In genomic region chr19:4743524-4743923, GRCm38 (mm10) we compare ENCODE assay signal across 9 mouse cellular contexts. TPM values are rescaled to one million over a fixed set of nuclear protein-coding genes. Genes with fewer than 3 reads are reported as not detected.
DNase-seq lines count a peak whose midpoint lies in the region; ATAC-seq lines count a peak whose summit lies in the region.
"Had no signal": no experiment of that assay in that cellular context is flagged by ENCODE, and none has a peak within 500 bp of the region (broad histone marks: within the 10 kb centered on the region; RNA-seq: fewer than 3 reads in every experiment).

No protein-coding gene starts in this region.

- H3K9ac ChIP-seq in hindbrain, embryonic 11.5 days (ENCODE audit: low read depth, low read length): no peak overlapping the region
- H3K9ac ChIP-seq in hindbrain, embryonic 13.5 days: no peak overlapping the region
- H3K9ac ChIP-seq: heart, embryonic 15.5 days had no signal

- peaks cover 8% of the 10 kb centered on the region for H3K36me3 ChIP-seq in hindbrain, embryonic 11.5 days (ENCODE audit: control insufficient read depth, insufficient read depth, low read length)
- peaks cover 93% of the 10 kb centered on the region for H3K36me3 ChIP-seq in hindbrain, embryonic 13.5 days
- H3K36me3 ChIP-seq: heart, embryonic 15.5 days had no signal

- ATAC-seq in hindbrain, embryonic 11.5 days (ENCODE audit: low FRiP score): no peak
- no peak for ATAC-seq in hindbrain, embryonic 13.5 days (ENCODE audit: low FRiP score)

- DNase-seq in hindbrain, embryonic 11.5 days (ENCODE audit: low spot score): peak; percentile 70
- DNase-seq in thymus, postnatal 0 days (ENCODE audit: low spot score): peak; percentile 30
- no peak for DNase-seq in thymus, adult 18-20 months
- DNase-seq in forelimb bud, embryonic 11.5 days (ENCODE audit: low read depth, low spot score): peak; percentile 56
- DNase-seq in spleen, postnatal 4 days (ENCODE audit: low spot score in 2 of 2): no peak
- DNase-seq in left cerebral cortex, adult 8-10 months (ENCODE audit: low spot score in 2 of 2): no peak
- DNase-seq in T-cell, adult 2 months (ENCODE audit: low spot score): no peak

- H3K9me3 ChIP-seq in hindbrain, embryonic 11.5 days (ENCODE audit: control insufficient read depth, low read length): no peaks in the 10 kb centered on the region
- no peaks in the 10 kb centered on the region for H3K9me3 ChIP-seq in hindbrain, embryonic 13.5 days
- H3K9me3 ChIP-seq: heart, embryonic 15.5 days had no signal

- no peak overlapping the region for H3K4me2 ChIP-seq in hindbrain, embryonic 11.5 days (replicated peaks; ENCODE audit: low read depth, low read length)
- H3K4me2 ChIP-seq in hindbrain, embryonic 13.5 days: no peak overlapping the region
- H3K4me2 ChIP-seq: heart, embryonic 15.5 days had no signal

- no peak overlapping the region for H3K4me3 ChIP-seq in hindbrain, embryonic 11.5 days (ENCODE audit: low read depth, low read length)
- H3K4me3 ChIP-seq in hindbrain, embryonic 13.5 days: no peak overlapping the region
- H3K4me3 ChIP-seq: heart, embryonic 15.5 days had no signal

- WGBS in hindbrain, embryonic 11.5 days: 41% methylated on average over 5 of the region's 5 CpGs
- WGBS in hindbrain, embryonic 13.5 days: 36% methylated on average over 5 of the region's 5 CpGs

- no peak overlapping the region for H3K27ac ChIP-seq in hindbrain, embryonic 11.5 days (ENCODE audit: low read depth, low read length)
- H3K27ac ChIP-seq in hindbrain, embryonic 13.5 days: no peak overlapping the region
- H3K27ac ChIP-seq: heart, embryonic 15.5 days had no signal

- no peaks in the 10 kb centered on the region for H3K27me3 ChIP-seq in hindbrain, embryonic 11.5 days (ENCODE audit: control insufficient read depth, insufficient read depth, low read length)
- H3K27me3 ChIP-seq in hindbrain, embryonic 13.5 days: no peaks in the 10 kb centered on the region
- H3K27me3 ChIP-seq: heart, embryonic 15.5 days had no signal

- H3K4me1 ChIP-seq in hindbrain, embryonic 11.5 days (replicated peaks; ENCODE audit: control insufficient read depth, insufficient read depth, low read length): no peaks in the 10 kb centered on the region
- no peaks in the 10 kb centered on the region for H3K4me1 ChIP-seq in hindbrain, embryonic 13.5 days (replicated peaks)

RNA-seq across cellular contexts. Expression of gene Rbm4b, which starts 12.8 kb away (rescaled TPM):
- polyA plus RNA-seq in hindbrain, embryonic 11.5 days (2014; fragmentation: Nextera tagmentation; extraction: Ambion mirVana): 146 and 154 TPM in 2 replicates
- 188 and 189 TPM in 2 replicates for polyA plus RNA-seq in hindbrain, embryonic 13.5 days (2015; fragmentation: Nextera tagmentation; extraction: Ambion mirVana)
- polyA plus RNA-seq in thymus, postnatal 0 days (2015; fragmentation: Nextera tagmentation; extraction: Ambion mirVana): 39.1 and 49.0 TPM in 2 replicates
- total RNA-seq in left cerebral cortex, adult 8-10 months (2022): 10 to 100 TPM; 15.0 to 17.9 (median 16.4) TPM

RNA-seq across cellular contexts. Expression of gene Sptbn2, which starts 32.6 kb away (rescaled TPM):
- 17.4 and 18.7 TPM in 2 replicates for polyA plus RNA-seq in hindbrain, embryonic 11.5 days (2014; fragmentation: Nextera tagmentation; extraction: Ambion mirVana)
- polyA plus RNA-seq in hindbrain, embryonic 13.5 days (2015; fragmentation: Nextera tagmentation; extraction: Ambion mirVana): 30.0 and 33.3 TPM in 2 replicates
- polyA plus RNA-seq in thymus, postnatal 0 days (2015; fragmentation: Nextera tagmentation; extraction: Ambion mirVana): 0.09 and 0.13 TPM in 2 replicates
- 100 to 1,000 TPM; 453 to 534 (median 492) TPM for total RNA-seq in left cerebral cortex, adult 8-10 months (2022)

RNA-seq across cellular contexts. Expression of gene Gm960, which starts 45.1 kb away (rescaled TPM):
- polyA plus RNA-seq in hindbrain, embryonic 11.5 days (2014; fragmentation: Nextera tagmentation; extraction: Ambion mirVana): 2.7 and 4.9 TPM in 2 replicates
- polyA plus RNA-seq in hindbrain, embryonic 13.5 days (2015; fragmentation: Nextera tagmentation; extraction: Ambion mirVana): 3.8 and 4.3 TPM in 2 replicates
- 1.9 and 2.8 TPM in 2 replicates for polyA plus RNA-seq in thymus, postnatal 0 days (2015; fragmentation: Nextera tagmentation; extraction: Ambion mirVana)
- 1 to 10 TPM; 1.4 to 4.5 (median 2.2) TPM for total RNA-seq in left cerebral cortex, adult 8-10 months (2022)

RNA-seq across cellular contexts. Expression of gene Rbm4, which starts 50.2 kb away (rescaled TPM):
- polyA plus RNA-seq in hindbrain, embryonic 11.5 days (2014; fragmentation: Nextera tagmentation; extraction: Ambion mirVana): 107 and 117 TPM in 2 replicates
- polyA plus RNA-seq in hindbrain, embryonic 13.5 days (2015; fragmentation: Nextera tagmentation; extraction: Ambion mirVana): 97.3 and 97.5 TPM in 2 replicates
- 62.0 and 72.5 TPM in 2 replicates for polyA plus RNA-seq in thymus, postnatal 0 days (2015; fragmentation: Nextera tagmentation; extraction: Ambion mirVana)
- 100 to 1,000 TPM in 1 of 4 experiments, 10 to 100 TPM in 3; 84.7 to 114 (median 94.1) TPM for total RNA-seq in left cerebral cortex, adult 8-10 months (2022)

Comparison
In these comparisons a context has a peak if more than half of its experiments do, and no peak if none do; other contexts are left out.
1. DNase-seq: peak in hindbrain, embryonic 11.5 days (single experiment), thymus, postnatal 0 days (single experiment) and forelimb bud, embryonic 11.5 days (single experiment); none in thymus, adult 18-20 months (0 of 2), spleen, postnatal 4 days (0 of 2), left cerebral cortex, adult 8-10 months (0 of 2) and T-cell, adult 2 months (single experiment).
2. RNA of gene Sptbn2, which starts 32.6 kb away (polyA plus RNA-seq): 30.0 to 33.3 TPM in hindbrain, embryonic 13.5 days and 17.4 to 18.7 TPM in hindbrain, embryonic 11.5 days; 0.09 to 0.13 TPM in thymus, postnatal 0 days; every median in the first group is over 10 times any median in the second.